Mouse (Mus musculus) midbrain, embryonic 12.5 days (tissue): ENCODE data around the gene Vmn2r120. TPM values are rescaled to one million over a fixed set of nuclear protein-coding genes. Genes with fewer than 3 reads are reported as not detected.
"Not testable (repeated sequence)": the region's sequence is repeated elsewhere in the genome, so short reads cannot be mapped to it uniquely, and the experiment has no call there.

Source experiments
- ATAC-seq: fragments of 200-750 bp; cut with Nextera tagmentation; 2 replicates; pipeline ENCODE4 v1.8.0; 2017; ENCODE audit warnings: low read depth, moderate TSS enrichment, moderate library complexity; ENCODE audit not compliant: low FRiP score
- H3K27ac ChIP-seq: fragments of 300-500 bp; sonication (generic); replicated peaks from 2 replicates; pipeline ENCODE4 v1.5.1; 2016; ENCODE audit warnings: mild to moderate bottlenecking
- H3K27me3 ChIP-seq: fragments of 300-500 bp; sonication (generic); 2 replicates; pipeline ENCODE4 v1.6.1; 2016; ENCODE audit warnings: mild to moderate bottlenecking
- H3K36me3 ChIP-seq: fragments of 300-500 bp; sonication (generic); 2 replicates; pipeline ENCODE4 v1.6.1; 2016
- H3K4me1 ChIP-seq: fragments of 300-500 bp; sonication (generic); 2 replicates; pipeline ENCODE4 v1.6.1; 2016
- H3K4me2 ChIP-seq: fragments of 300-500 bp; sonication (generic); replicated peaks from 2 replicates; pipeline ENCODE4 v1.6.1; 2016; ENCODE audit warnings: mild to moderate bottlenecking, moderate library complexity
- H3K4me3 ChIP-seq: fragments of 300-500 bp; sonication (generic); 2 replicates; pipeline ENCODE4 v1.5.1; 2016; ENCODE audit warnings: mild to moderate bottlenecking
- H3K9ac ChIP-seq: fragments of 300-500 bp; sonication (generic); replicated peaks from 2 replicates; pipeline ENCODE4 v1.6.1; 2016; ENCODE audit warnings: mild to moderate bottlenecking, moderate library complexity
- H3K9me3 ChIP-seq: fragments of 300-500 bp; sonication (generic); 2 replicates; pipeline ENCODE4 v1.6.1; 2016; ENCODE audit warnings: mild to moderate bottlenecking
- WGBS: fragments of 180-500 bp; shearing (Covaris S2); methylation state at CpG from one replicate; pipeline ENCODE4 v1.1.7; 2016; 5-methylcytosine and 5-hydroxymethylcytosine counted together
- polyA plus RNA-seq: library from polyadenylated mRNA; unstranded; fragments of >200 nt; fragmentation: Nextera tagmentation; extraction: Ambion mirVana; gene quantifications from 2 replicates; pipeline ENCODE4 v1.2.1, GENCODE M21; 2016

Gene Vmn2r120
- not detected in 2 replicates for polyA plus RNA-seq

DNA sequence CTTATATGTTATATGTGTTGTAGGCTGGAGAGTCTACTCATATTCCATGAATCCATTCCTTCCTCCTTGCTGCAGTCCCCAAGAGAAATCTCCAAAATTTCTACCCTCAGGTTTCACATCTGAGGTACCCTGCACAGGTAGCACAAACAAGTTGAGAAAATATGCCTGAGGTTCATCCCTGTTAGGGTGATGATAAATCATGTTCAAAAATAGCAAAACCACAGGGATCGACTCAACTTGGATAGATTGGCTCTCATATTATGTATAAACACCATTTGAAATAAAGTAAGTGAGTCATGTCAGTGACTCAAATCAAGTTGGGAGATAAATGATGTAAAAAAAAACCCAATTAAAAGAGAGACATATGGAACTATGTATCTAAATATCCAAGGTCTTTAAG is at the start of gene Vmn2r120:
Vmn2r120 (minus strand) TSS at position 101 of the 400 bp plus-strand sequence.
- Histone ChIP-seq H3K9me3 (no peaks in the 10 kb centered on the region), H3K4me1 (no peaks in the 10 kb centered on the region), H3K9ac (no peak within 1 kb of the TSS), H3K36me3 (no peaks in the 10 kb centered on the region), H3K27me3 (no peaks in the 10 kb centered on the region), H3K4me3 (no peak within 1 kb of the TSS), H3K4me2 (no peak within 1 kb of the TSS), H3K27ac (no peak within 1 kb of the TSS)
- WGBS = 87% methylated on average over 1 of the region's 1 CpGs
- no peak for ATAC-seq

DNA sequence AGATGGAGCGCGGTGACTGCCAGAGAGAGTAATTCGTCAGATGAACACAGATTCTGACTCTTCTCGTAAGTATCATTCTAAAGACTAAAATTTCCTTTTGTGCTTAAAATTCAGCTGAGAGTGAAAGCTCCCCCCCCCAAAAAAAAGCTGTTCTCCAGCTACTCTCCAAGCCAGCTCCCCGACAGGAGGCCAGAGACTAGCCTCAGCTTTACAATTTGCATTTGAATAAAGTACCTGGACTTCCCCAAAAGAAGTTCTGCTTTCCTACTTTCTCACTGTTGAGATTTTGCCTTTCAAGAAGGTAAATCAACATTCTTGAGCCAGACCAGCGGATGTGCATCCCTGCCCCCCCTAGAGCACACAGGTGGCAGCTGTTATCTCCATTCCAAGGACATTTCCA is 42.0 kb upstream of the Vmn2r120 start:
- 82% methylated on average over 6 of the region's 6 CpGs for WGBS
- ATAC-seq = not testable (repeated sequence)

DNA sequence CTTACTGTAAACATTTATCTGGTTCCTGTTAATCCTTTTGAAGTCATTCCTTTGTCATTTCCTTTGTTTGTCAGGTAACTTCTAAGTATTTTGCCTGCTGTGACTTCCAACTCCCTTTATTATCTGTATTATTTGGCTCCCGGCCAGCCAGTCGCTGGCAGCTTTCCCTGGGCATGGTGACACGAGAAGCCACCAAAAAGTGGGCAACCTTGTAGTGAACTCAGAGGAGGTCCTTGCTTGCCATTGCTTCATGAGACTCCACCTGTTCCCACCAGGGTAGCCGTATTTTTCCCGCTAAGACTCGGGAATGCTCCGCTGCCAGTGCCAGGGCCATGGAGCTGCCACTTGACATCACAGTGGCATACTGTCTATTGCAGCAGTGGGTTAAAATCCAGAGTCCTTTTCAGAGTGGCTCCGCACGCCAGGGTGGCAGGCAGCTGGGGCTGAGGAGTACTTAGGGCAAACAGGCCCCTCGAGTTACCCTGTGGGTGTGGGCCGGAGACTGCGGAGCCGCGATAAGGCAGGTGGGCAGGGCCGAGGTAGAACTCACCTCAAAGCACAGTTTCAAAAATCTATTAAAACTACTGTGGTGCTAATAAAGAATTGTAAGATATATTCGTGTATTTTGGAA is 28.9 kb upstream of the Vmn2r120 start:
- Histone ChIP-seq H3K27me3 (no peaks in the 10 kb centered on the region), H3K4me2 (no peak overlapping the region), H3K9ac (no peak overlapping the region), H3K4me1 (no peaks in the 10 kb centered on the region), H3K9me3 (0 out of 2 replicates have a peak, but pooled peaks cover 3% of the 10 kb centered on the region), H3K4me3 (no peak overlapping the region), H3K27ac (no peak overlapping the region), H3K36me3 (no peaks in the 10 kb centered on the region)
- no peak for ATAC-seq
- 73% methylated on average over 16 of the region's 16 CpGs for WGBS

More for the DNA sequence above, 42.0 kb upstream of the Vmn2r120 start:
- H3K9ac ChIP-seq, H3K4me1 ChIP-seq, H3K4me3 ChIP-seq, H3K36me3 ChIP-seq, H3K27me3 ChIP-seq, H3K9me3 ChIP-seq, H3K4me2 ChIP-seq, H3K27ac ChIP-seq: not testable (repeated sequence)

Other genes starting within 250 kb of the Vmn2r120 start
- 4.9 and 5.5 TPM in 2 replicates for gene Adgre1, start 186.8 kb downstream of the Vmn2r120 start, polyA plus RNA-seq
- not detected in 2 replicates for gene Gm21834, start 196.7 kb upstream of the Vmn2r120 start, polyA plus RNA-seq
- gene Cntnap5c, start 224.1 kb upstream of the Vmn2r120 start, polyA plus RNA-seq = 0.77 and 0.92 TPM in 2 replicates